Mouse (Mus musculus): ENCODE results near the gene Ifitm2. TPM values are rescaled to one million over a fixed set of nuclear protein-coding genes. Genes with fewer than 3 reads are reported as not detected.

The Ifitm2 gene
- polyA plus RNA-seq, 1 experiment = 493 TPM

- H3K27me3 ChIP-seq (ENCODE audit: control insufficient read depth, insufficient read depth, insufficient read length) = no peaks in the 10 kb centered on the region
- no peak overlapping the region for H3K4me3 ChIP-seq
- H3K79me2 ChIP-seq (ENCODE audit: control insufficient read depth, insufficient read depth) = no peaks in the 10 kb centered on the region
- peaks cover 17% of the 10 kb centered on the region for H3K36me3 ChIP-seq (ENCODE audit: control insufficient read depth, insufficient read depth)
- H3K4me2 ChIP-seq (ENCODE audit: low read depth) = no peak overlapping the region
- no peak overlapping the region for H3ac ChIP-seq (ENCODE audit: control insufficient read depth, insufficient read length)
- TF ChIP-seq TCF3 (IDR thresholded peaks at IDR 0.05; ENCODE audit: insufficient read length, low read depth) (no peak), REST (IDR thresholded peaks at IDR 0.05; ENCODE audit: insufficient read depth, insufficient read length) (no peak), POLR2A (IDR thresholded peaks at IDR 0.05; ENCODE audit: insufficient read length, low read depth) (no peak), TCF12 (IDR thresholded peaks at IDR 0.05; ENCODE audit: insufficient read depth, poor library complexity, severe bottlenecking) (no peak), MYOD1 (IDR thresholded peaks at IDR 0.05; ENCODE audit: control insufficient read depth in 1 of 3, insufficient read length in 2 of 3, low read depth in 2 of 3) (no peak), MYOG (IDR thresholded peaks at IDR 0.05; ENCODE audit: control insufficient read depth in 1 of 3, insufficient read depth in 1 of 3, insufficient read length in 2 of 3, low read depth in 2 of 3) (no peak), POLR2AphosphoS2 (IDR thresholded peaks at IDR 0.05; ENCODE audit: insufficient read length, low read depth) (no peak), E2F4 (IDR thresholded peaks at IDR 0.05; ENCODE audit: insufficient read depth) (no peak), SRF (IDR thresholded peaks at IDR 0.05; ENCODE audit: control insufficient read depth, insufficient read length, low read depth) (no peak), USF1 (IDR thresholded peaks at IDR 0.05; ENCODE audit: low read depth) (no peak), CEBPB (IDR thresholded peaks at IDR 0.05; ENCODE audit: insufficient read depth, poor library complexity, severe bottlenecking) (no peak), MAX (IDR thresholded peaks at IDR 0.05; ENCODE audit: low read depth) (no peak)
Measured at GRCm38 (mm10) chr7:140946311-140946710, 9.5 kb downstream of the Ifitm2 start.

- H3K4me2 ChIP-seq (ENCODE audit: low read depth) = no peak overlapping the region
- H3K36me3 ChIP-seq (ENCODE audit: control insufficient read depth, insufficient read depth) = peaks cover 17% of the 10 kb centered on the region
- peak; percentile 53 for TF ChIP-seq POLR2AphosphoS2 (IDR thresholded peaks at IDR 0.05; ENCODE audit: insufficient read length, low read depth)
- no peak for TF ChIP-seq CEBPB (IDR thresholded peaks at IDR 0.05; ENCODE audit: insufficient read depth, poor library complexity, severe bottlenecking)
- TF ChIP-seq TCF12 (IDR thresholded peaks at IDR 0.05; ENCODE audit: insufficient read depth, poor library complexity, severe bottlenecking) = no peak
- no peak for TF ChIP-seq TCF3 (IDR thresholded peaks at IDR 0.05; ENCODE audit: insufficient read length, low read depth)
- no peak for TF ChIP-seq E2F4 (IDR thresholded peaks at IDR 0.05; ENCODE audit: insufficient read depth)
- no peak overlapping the region for H3K4me3 ChIP-seq
- H3K79me2 ChIP-seq (ENCODE audit: control insufficient read depth, insufficient read depth) = no peaks in the 10 kb centered on the region
- no peak overlapping the region for H3ac ChIP-seq (ENCODE audit: control insufficient read depth, insufficient read length)
- no peaks in the 10 kb centered on the region for H3K27me3 ChIP-seq (ENCODE audit: control insufficient read depth, insufficient read depth, insufficient read length)
Measured at GRCm38 (mm10) chr7:140945247-140945646, 10.5 kb downstream of the Ifitm2 start.

GRCm38 (mm10) chr7:140944236-140944635 is 11.6 kb downstream of the Ifitm2 start:
- H3K27me3 ChIP-seq (ENCODE audit: control insufficient read depth, insufficient read depth, insufficient read length) = no peaks in the 10 kb centered on the region

GRCm38 (mm10) chr7:140943356-140943755 is 12.4 kb downstream of the Ifitm2 start:
- H3K27me3 ChIP-seq (ENCODE audit: control insufficient read depth, insufficient read depth, insufficient read length) = no peaks in the 10 kb centered on the region
- H3K4me2 ChIP-seq (ENCODE audit: low read depth) = no peak overlapping the region
- no peaks in the 10 kb centered on the region for H3K79me2 ChIP-seq (ENCODE audit: control insufficient read depth, insufficient read depth)
- H3K4me3 ChIP-seq = no peak overlapping the region
- H3ac ChIP-seq (ENCODE audit: control insufficient read depth, insufficient read length) = no peak overlapping the region
- TF ChIP-seq CEBPB (IDR thresholded peaks at IDR 0.05; ENCODE audit: insufficient read depth, poor library complexity, severe bottlenecking) (no peak), TCF12 (IDR thresholded peaks at IDR 0.05; ENCODE audit: insufficient read depth, poor library complexity, severe bottlenecking) (no peak), MAX (IDR thresholded peaks at IDR 0.05; ENCODE audit: low read depth) (no peak), POLR2A (IDR thresholded peaks at IDR 0.05; ENCODE audit: insufficient read length, low read depth) (no peak), MYOD1 (IDR thresholded peaks at IDR 0.05; ENCODE audit: control insufficient read depth in 1 of 3, insufficient read length in 2 of 3, low read depth in 2 of 3) (no peak)
- H3K36me3 ChIP-seq (ENCODE audit: control insufficient read depth, insufficient read depth) = peaks cover 14% of the 10 kb centered on the region

More at GRCm38 (mm10) chr7:140944236-140944635, 11.6 kb downstream of the Ifitm2 start:
- TF ChIP-seq SRF (IDR thresholded peaks at IDR 0.05; ENCODE audit: control insufficient read depth, insufficient read length, low read depth) = no peak
- TF ChIP-seq REST (IDR thresholded peaks at IDR 0.05; ENCODE audit: insufficient read depth, insufficient read length) = no peak
- peak; percentile 15 for TF ChIP-seq POLR2AphosphoS2 (IDR thresholded peaks at IDR 0.05; ENCODE audit: insufficient read length, low read depth)
- peaks cover 14% of the 10 kb centered on the region for H3K36me3 ChIP-seq (ENCODE audit: control insufficient read depth, insufficient read depth)
- H3K79me2 ChIP-seq (ENCODE audit: control insufficient read depth, insufficient read depth) = no peaks in the 10 kb centered on the region
- H3K4me3 ChIP-seq = no peak overlapping the region
- no peak overlapping the region for H3ac ChIP-seq (ENCODE audit: control insufficient read depth, insufficient read length)
- no peak overlapping the region for H3K4me2 ChIP-seq (ENCODE audit: low read depth)

- TF ChIP-seq REST (IDR thresholded peaks at IDR 0.05; ENCODE audit: insufficient read depth, insufficient read length) (no peak), MYOD1 (IDR thresholded peaks at IDR 0.05; ENCODE audit: control insufficient read depth in 1 of 3, insufficient read length in 2 of 3, low read depth in 2 of 3) (no peak), USF1 (IDR thresholded peaks at IDR 0.05; ENCODE audit: low read depth) (no peak), SRF (IDR thresholded peaks at IDR 0.05; ENCODE audit: control insufficient read depth, insufficient read length, low read depth) (no peak), MAX (IDR thresholded peaks at IDR 0.05; ENCODE audit: low read depth) (no peak), E2F4 (IDR thresholded peaks at IDR 0.05; ENCODE audit: insufficient read depth) (no peak), TCF12 (IDR thresholded peaks at IDR 0.05; ENCODE audit: insufficient read depth, poor library complexity, severe bottlenecking) (no peak), TCF3 (IDR thresholded peaks at IDR 0.05; ENCODE audit: insufficient read length, low read depth) (no peak)
- no peaks in the 10 kb centered on the region for H3K79me2 ChIP-seq (ENCODE audit: control insufficient read depth, insufficient read depth)
- H3K4me2 ChIP-seq (ENCODE audit: low read depth) = peak overlapping the region; percentile 83
- H3K36me3 ChIP-seq (ENCODE audit: control insufficient read depth, insufficient read depth) = peaks cover 9% of the 10 kb centered on the region
- H3K4me3 ChIP-seq = peak overlapping the region; percentile 72
- H3ac ChIP-seq (ENCODE audit: control insufficient read depth, insufficient read length) = peak overlapping the region; percentile 27
- no peaks in the 10 kb centered on the region for H3K27me3 ChIP-seq (ENCODE audit: control insufficient read depth, insufficient read depth, insufficient read length)
Measured at GRCm38 (mm10) chr7:140942811-140943210, 13.0 kb downstream of the Ifitm2 start.
